Mouse (Mus musculus): ENCODE results near the gene Abcb6. TPM values are rescaled to one million over a fixed set of nuclear protein-coding genes. Genes with fewer than 3 reads are reported as not detected.

Gene Abcb6
- total RNA-seq, 2 experiments from 2014 or later, result 37.7 to 45.8 TPM

GRCm38 (mm10) chr1:75148727-75149126, 31.5 kb downstream of the Abcb6 start:
- no peak for DNase-seq (ENCODE audit: low spot score in 2 of 2)

GRCm38 (mm10) chr1:75147411-75148135, 32.6 kb downstream of the Abcb6 start:
- DNase-seq (ENCODE audit: low spot score in 2 of 2), result no peak

GRCm38 (mm10) chr1:75145589-75145988, 34.6 kb downstream of the Abcb6 start:
- no peak for DNase-seq (ENCODE audit: low spot score in 2 of 2)

GRCm38 (mm10) chr1:75142301-75143261, 37.6 kb downstream of the Abcb6 start, which contains the start of the genes Cnppd1 and Retreg2:
TSS of gene Cnppd1 (minus strand) at chr1:75142711.
TSS of gene Retreg2 (plus strand) at chr1:75142778.
- peak; percentile 95 to 97 for DNase-seq (ENCODE audit: low spot score in 2 of 2)

GRCm38 (mm10) chr1:75141486-75142190, 38.6 kb downstream of the Abcb6 start:
- DNase-seq (ENCODE audit: low spot score in 2 of 2), result peak; percentile 52 to 64

- no peak for DNase-seq (ENCODE audit: low spot score in 2 of 2)
Measured at GRCm38 (mm10) chr1:75140601-75141190, 39.5 kb downstream of the Abcb6 start.

GRCm38 (mm10) chr1:75138448-75138847, 41.7 kb downstream of the Abcb6 start:
- DNase-seq (ENCODE audit: low spot score in 2 of 2), result no peak

- DNase-seq (ENCODE audit: low spot score in 2 of 2), result no peak
Measured at GRCm38 (mm10) chr1:75136730-75137129, 43.5 kb downstream of the Abcb6 start.

GRCm38 (mm10) chr1:75136293-75136692, 43.9 kb downstream of the Abcb6 start:
- no peak for DNase-seq (ENCODE audit: low spot score in 2 of 2)

GRCm38 (mm10) chr1:75133421-75134207, 46.6 kb downstream of the Abcb6 start, which contains the start of gene Slc23a3:
TSS of gene Slc23a3 (minus strand) at chr1:75133890.
- no peak for DNase-seq (ENCODE audit: low spot score in 2 of 2)

- no peak for DNase-seq (ENCODE audit: low spot score in 2 of 2)
Measured at GRCm38 (mm10) chr1:75128641-75129040, 51.6 kb downstream of the Abcb6 start.

GRCm38 (mm10) chr1:75125418-75125817, 54.8 kb downstream of the Abcb6 start:
- DNase-seq (ENCODE audit: low spot score in 2 of 2), result no peak

GRCm38 (mm10) chr1:75124346-75125321, 55.6 kb downstream of the Abcb6 start, which contains the start of gene Nhej1:
TSS of gene Nhej1 (minus strand) at chr1:75125200.
- peak; percentile 89 to 92 for DNase-seq (ENCODE audit: low spot score in 2 of 2)

- DNase-seq (ENCODE audit: low spot score in 2 of 2), result no peak
Measured at GRCm38 (mm10) chr1:75122211-75122610, 58.0 kb downstream of the Abcb6 start.

Data from layer of hippocampus, postnatal 10 days (tissue).